ENCODE assay signal across 20 mouse cellular contexts in genomic region chr2:79065321-79065720, GRCm38 (mm10).
DNase-seq lines count a peak whose midpoint lies in the region; ATAC-seq and TF ChIP-seq lines count a peak whose summit lies in the region.
"Had no signal": no experiment of that assay in that cellular context is flagged by ENCODE, and none has a peak within 500 bp of the region (broad histone marks: within the 10 kb centered on the region; RNA-seq: fewer than 3 reads in every experiment).

No protein-coding gene starts in this region.

- H3K9me3 ChIP-seq in CH12.LX (replicated peaks; ENCODE audit: low read length): no peaks in the 10 kb centered on the region
- H3K9me3 ChIP-seq: embryonic facial prominence, embryonic 12.5 days; forebrain, embryonic 12.5 days; heart, embryonic 15.5 days; intestine, embryonic 15.5 days had no signal

- in situ Hi-C loops in CH12.LX (cut with MboI; ENCODE audit: low pct_ligation_motif_present, low pct_unique_long_range_greater_than_20kb, low sequenced_read_pairs): no loop called here

- H3K9ac ChIP-seq in CH12.LX (ENCODE audit: insufficient read depth, low read depth): no peak overlapping the region
- H3K9ac ChIP-seq: embryonic facial prominence, embryonic 12.5 days; forebrain, embryonic 12.5 days; heart, embryonic 15.5 days; hindbrain, embryonic 14.5 days; intestine, embryonic 15.5 days had no signal

- ATAC-seq in megakaryocyte, adult 5-6 weeks (ENCODE audit: poor library complexity, severe bottlenecking): peak; percentile 73
- peak; percentile 69; the same call in 1 of the 2 replicates for ATAC-seq in neutrophil, adult 5-6 weeks (ENCODE audit: extremely low read depth, insufficient number of reproducible peaks, low FRiP score, poor library complexity, severe bottlenecking)
- ATAC-seq: forebrain, embryonic 16.5 days; intestine, embryonic 15.5 days had no signal

- peaks cover 19 to 54% of the 10 kb centered on the region in 2 experiments for H3K4me1 ChIP-seq in CH12.LX (ENCODE audit: control insufficient read depth in 1 of 2, insufficient read depth in 2 of 2)
- H3K4me1 ChIP-seq: embryonic facial prominence, embryonic 12.5 days; forebrain, embryonic 12.5 days; heart, embryonic 15.5 days; intestine, embryonic 15.5 days had no signal

- no peak overlapping the region for H3K27ac ChIP-seq in CH12.LX (ENCODE audit: insufficient read depth, low read depth)
- H3K27ac ChIP-seq: embryonic facial prominence, embryonic 12.5 days; forebrain, embryonic 12.5 days; heart, adult 2 months; heart, embryonic 15.5 days; hindbrain, embryonic 14.5 days; intestine, embryonic 15.5 days had no signal

- no peaks in the 10 kb centered on the region for H3K79me2 ChIP-seq in CH12.LX (replicated peaks; ENCODE audit: control insufficient read depth, extremely low read depth, insufficient read depth, poor library complexity, severe bottlenecking)

- peak; percentile 47 to 55 for DNase-seq in B cell, adult 2 months
- peak; percentile 56 for DNase-seq in CH12.LX (ENCODE audit: extremely low read depth)
- no peak for DNase-seq in urinary bladder, postnatal 36 days (ENCODE audit: low spot score in 2 of 2)
- DNase-seq in embryo, embryonic 10.5 days (ENCODE audit: low spot score): no peak
- DNase-seq in cerebellum, adult 9-10 months: no peak
- DNase-seq: adrenal gland, postnatal 10 days; cerebellum, adult 11 months; cerebellum, adult 9-11 months; gastrocnemius, postnatal 10 days; heart, adult 2 months; heart, postnatal 14 days had no signal

- no peaks in the 10 kb centered on the region for H3K36me3 ChIP-seq in CH12.LX (replicated peaks in 1 of 2; ENCODE audit: control insufficient read depth in 1 of 2, insufficient read depth in 1 of 2, low read length in 1 of 2)
- H3K36me3 ChIP-seq: embryonic facial prominence, embryonic 12.5 days; forebrain, embryonic 12.5 days; heart, embryonic 15.5 days; intestine, embryonic 15.5 days had no signal

- no peak overlapping the region for H3K4me2 ChIP-seq in CH12.LX (ENCODE audit: insufficient read depth, low read depth, poor library complexity, severe bottlenecking)
- H3K4me2 ChIP-seq: embryonic facial prominence, embryonic 12.5 days; forebrain, embryonic 12.5 days; heart, embryonic 11.5 days; heart, embryonic 15.5 days; hindbrain, embryonic 14.5 days; intestine, embryonic 15.5 days had no signal

- H3K27me3 ChIP-seq in CH12.LX (replicated peaks): no peaks in the 10 kb centered on the region
- H3K27me3 ChIP-seq: embryonic facial prominence, embryonic 12.5 days; forebrain, embryonic 12.5 days; heart, embryonic 15.5 days; intestine, embryonic 15.5 days had no signal

- peak; percentile 84 for TF ChIP-seq EP300 in CH12.LX (IDR thresholded peaks at IDR 0.05; ENCODE audit: low read length)

- no peak for TF ChIP-seq POLR2A in CH12.LX (IDR thresholded peaks at IDR 0.05; ENCODE audit: low read depth, low read length)

- TF ChIP-seq CTCF in CH12.LX (conservative IDR thresholded peaks at IDR 0.05 in 1 of 2, IDR thresholded peaks at IDR 0.05 in 1 of 2; ENCODE audit: low read depth in 2 of 2, low read length in 2 of 2): no peak

- H3K4me3 ChIP-seq in CH12.LX (replicated peaks in 1 of 3; ENCODE audit: low read depth in 2 of 3, low read length in 2 of 3, poor library complexity in 1 of 3): peak overlapping the region in 1 of 3 experiments; percentile 18
- H3K4me3 ChIP-seq: embryonic facial prominence, embryonic 12.5 days; forebrain, embryonic 12.5 days; heart, adult 2 months; heart, embryonic 15.5 days; intestine, embryonic 15.5 days had no signal

- dilution Hi-C loops in CH12.LX (cut with MboI; ENCODE audit: extremely low pct_ligation_motif_present, extremely low pct_unique_long_range_greater_than_20kb, low sequenced_read_pairs): no loop called here

- no peak for TF ChIP-seq RAD21 in CH12.LX (IDR thresholded peaks at IDR 0.05; ENCODE audit: low read depth, low read length)

TF ChIP-seq in CH12.LX, 34 proteins besides CTCF, POLR2A, EP300 and RAD21:
- 0 out of 2 replicates have a peak, but pooled peaks have one; percentile 20 for TF ChIP-seq CHD2 (IDR thresholded peaks at IDR 0.05; ENCODE audit: low read length)
- TF ChIP-seq BHLHE40 (IDR thresholded peaks at IDR 0.05; ENCODE audit: low read depth, low read length): peak; percentile 33; the same call in 1 of the 2 replicates
- TF ChIP-seq MEF2A (IDR thresholded peaks at IDR 0.05; ENCODE audit: borderline replicate concordance, low read depth, low read length): peak; percentile 33; the same call in 1 of the 2 replicates
- no peak for TF ChIP-seq JUND (conservative IDR thresholded peaks at IDR 0.05; ENCODE audit: low read depth, low read length)
- peak; percentile 48; the same call in 1 of the 2 replicates for TF ChIP-seq IRF4 (IDR thresholded peaks at IDR 0.05; ENCODE audit: low read depth, low read length)

Comparison
In these comparisons a context has a peak if more than half of its experiments do, and no peak if none do; other contexts are left out.
1. DNase-seq: peak in B cell, adult 2 months (2 of 2) and CH12.LX (single experiment); none in urinary bladder, postnatal 36 days (0 of 2), embryo, embryonic 10.5 days (single experiment) and cerebellum, adult 9-10 months (single experiment).